Mouse (Mus musculus): Measurements from ENCODE around the gene Tbx5. TPM values are rescaled to one million over a fixed set of nuclear protein-coding genes. Genes with fewer than 3 reads are reported as not detected.

The Tbx5 gene
- polyA plus RNA-seq, 1 experiment from 2014 or later: 39.2 TPM

GRCm38 (mm10) chr5:119866277-119867235, 34.1 kb downstream of the Tbx5 start:
- H3K4me2 ChIP-seq (ENCODE audit: low read length): peak overlapping the region; percentile 14; the same call in 1 of the 2 replicates
- H3K9ac ChIP-seq (ENCODE audit: low read length): no peak overlapping the region
- H3K36me3 ChIP-seq (ENCODE audit: control insufficient read depth, insufficient read depth, low read length): peaks cover 72% of the 10 kb centered on the region
- no peaks in the 10 kb centered on the region for H3K27me3 ChIP-seq (ENCODE audit: control insufficient read depth, insufficient read depth, low read length)
- 45% methylated on average over 31 of the region's 31 CpGs for WGBS
- no peak overlapping the region for H3K27ac ChIP-seq (replicated peaks in 1 of 2; ENCODE audit: control insufficient read depth in 1 of 2, insufficient read depth in 1 of 2, low read depth in 2 of 2, low read length in 2 of 2)
- H3K4me3 ChIP-seq (ENCODE audit: control insufficient read depth in 1 of 2, insufficient read depth in 1 of 2, low read depth in 1 of 2, low read length in 2 of 2): no peak overlapping the region; a peak in 1 of 4 replicates
- no peaks in the 10 kb centered on the region for H3K9me3 ChIP-seq (ENCODE audit: control insufficient read depth, low read length)
- ATAC-seq (ENCODE audit: insufficient number of reproducible peaks, insufficient read depth, low FRiP score, low read depth): no peak
- H3K4me1 ChIP-seq (ENCODE audit: control insufficient read depth in 2 of 2, insufficient read depth in 2 of 2, low read length in 2 of 2): peaks cover under 1 to 7% of the 10 kb centered on the region in 2 experiments; a peak in 3 of 4 replicates

GRCm38 (mm10) chr5:119867986-119868385, 35.5 kb downstream of the Tbx5 start:
- Histone ChIP-seq H3K9ac (ENCODE audit: low read length) (no peak overlapping the region), H3K4me1 (ENCODE audit: control insufficient read depth in 2 of 2, insufficient read depth in 2 of 2, low read length in 2 of 2) (no peaks in the 10 kb centered on the region), H3K27ac (replicated peaks in 1 of 2; ENCODE audit: control insufficient read depth in 1 of 2, insufficient read depth in 1 of 2, low read depth in 2 of 2, low read length in 2 of 2) (no peak overlapping the region), H3K36me3 (ENCODE audit: control insufficient read depth, insufficient read depth, low read length) (peaks cover 75% of the 10 kb centered on the region), H3K4me3 (ENCODE audit: control insufficient read depth in 1 of 2, insufficient read depth in 1 of 2, low read depth in 1 of 2, low read length in 2 of 2) (no peak overlapping the region), H3K4me2 (ENCODE audit: low read length) (no peak overlapping the region), H3K9me3 (ENCODE audit: control insufficient read depth, low read length) (no peaks in the 10 kb centered on the region), H3K27me3 (ENCODE audit: control insufficient read depth, insufficient read depth, low read length) (no peaks in the 10 kb centered on the region)
- WGBS: 86% methylated on average over 6 of the region's 6 CpGs
- ATAC-seq (ENCODE audit: insufficient number of reproducible peaks, insufficient read depth, low FRiP score, low read depth): no peak

- Histone ChIP-seq H3K27ac (replicated peaks in 1 of 2; ENCODE audit: control insufficient read depth in 1 of 2, insufficient read depth in 1 of 2, low read depth in 2 of 2, low read length in 2 of 2) (no peak overlapping the region), H3K36me3 (ENCODE audit: control insufficient read depth, insufficient read depth, low read length) (peaks cover 55% of the 10 kb centered on the region), H3K9ac (ENCODE audit: low read length) (no peak overlapping the region), H3K27me3 (ENCODE audit: control insufficient read depth, insufficient read depth, low read length) (no peaks in the 10 kb centered on the region), H3K4me3 (ENCODE audit: control insufficient read depth in 1 of 2, insufficient read depth in 1 of 2, low read depth in 1 of 2, low read length in 2 of 2) (no peak overlapping the region), H3K4me1 (ENCODE audit: control insufficient read depth in 2 of 2, insufficient read depth in 2 of 2, low read length in 2 of 2) (peaks cover 21 to 32% of the 10 kb centered on the region in 2 experiments), H3K9me3 (ENCODE audit: control insufficient read depth, low read length) (no peaks in the 10 kb centered on the region), H3K4me2 (ENCODE audit: low read length) (no peak overlapping the region)
- ATAC-seq (ENCODE audit: insufficient number of reproducible peaks, insufficient read depth, low FRiP score, low read depth): peak; percentile 68
- WGBS: 11% methylated on average over 2 of the region's 2 CpGs
Measured at GRCm38 (mm10) chr5:119875421-119875820, 43.0 kb downstream of the Tbx5 start.

GRCm38 (mm10) chr5:119877185-119877584, 44.7 kb downstream of the Tbx5 start:
- no peak overlapping the region for H3K9ac ChIP-seq (ENCODE audit: low read length)
- no peaks in the 10 kb centered on the region for H3K27me3 ChIP-seq (ENCODE audit: control insufficient read depth, insufficient read depth, low read length)
- H3K4me3 ChIP-seq (ENCODE audit: control insufficient read depth in 1 of 2, insufficient read depth in 1 of 2, low read depth in 1 of 2, low read length in 2 of 2): no peak overlapping the region
- peaks cover 21 to 32% of the 10 kb centered on the region in 2 experiments for H3K4me1 ChIP-seq (ENCODE audit: control insufficient read depth in 2 of 2, insufficient read depth in 2 of 2, low read length in 2 of 2)
- H3K27ac ChIP-seq (replicated peaks in 1 of 2; ENCODE audit: control insufficient read depth in 1 of 2, insufficient read depth in 1 of 2, low read depth in 2 of 2, low read length in 2 of 2): peak overlapping the region; percentile 33 to 65; a peak in 3 of 4 replicates
- H3K9me3 ChIP-seq (ENCODE audit: control insufficient read depth, low read length): no peaks in the 10 kb centered on the region
- WGBS: 18% methylated on average over 6 of the region's 6 CpGs
- H3K36me3 ChIP-seq (ENCODE audit: control insufficient read depth, insufficient read depth, low read length): peaks cover 60% of the 10 kb centered on the region
- H3K4me2 ChIP-seq (ENCODE audit: low read length): no peak overlapping the region
- ATAC-seq (ENCODE audit: insufficient number of reproducible peaks, insufficient read depth, low FRiP score, low read depth): no peak

- H3K27ac ChIP-seq (replicated peaks in 1 of 2; ENCODE audit: control insufficient read depth in 1 of 2, insufficient read depth in 1 of 2, low read depth in 2 of 2, low read length in 2 of 2): no peak overlapping the region
- H3K4me2 ChIP-seq (ENCODE audit: low read length): no peak overlapping the region
- peaks cover 36% of the 10 kb centered on the region for H3K36me3 ChIP-seq (ENCODE audit: control insufficient read depth, insufficient read depth, low read length)
- H3K27me3 ChIP-seq (ENCODE audit: control insufficient read depth, insufficient read depth, low read length): no peaks in the 10 kb centered on the region
- WGBS: 78% methylated on average over 7 of the region's 8 CpGs
- H3K9me3 ChIP-seq (ENCODE audit: control insufficient read depth, low read length): no peaks in the 10 kb centered on the region
- no peak for ATAC-seq (ENCODE audit: insufficient number of reproducible peaks, insufficient read depth, low FRiP score, low read depth)
- H3K4me1 ChIP-seq (ENCODE audit: control insufficient read depth in 2 of 2, insufficient read depth in 2 of 2, low read length in 2 of 2): no peaks in the 10 kb centered on the region
- H3K4me3 ChIP-seq (ENCODE audit: control insufficient read depth in 1 of 2, insufficient read depth in 1 of 2, low read depth in 1 of 2, low read length in 2 of 2): no peak overlapping the region
- no peak overlapping the region for H3K9ac ChIP-seq (ENCODE audit: low read length)
Measured at GRCm38 (mm10) chr5:119885595-119885994, 53.1 kb downstream of the Tbx5 start.

- H3K4me2 ChIP-seq (ENCODE audit: low read length): no peak overlapping the region
- H3K27ac ChIP-seq (replicated peaks in 1 of 2; ENCODE audit: control insufficient read depth in 1 of 2, insufficient read depth in 1 of 2, low read depth in 2 of 2, low read length in 2 of 2): no peak overlapping the region
- H3K9ac ChIP-seq (ENCODE audit: low read length): no peak overlapping the region
- no peaks in the 10 kb centered on the region for H3K27me3 ChIP-seq (ENCODE audit: control insufficient read depth, insufficient read depth, low read length)
- ATAC-seq (ENCODE audit: insufficient number of reproducible peaks, insufficient read depth, low FRiP score, low read depth): no peak
- 73% methylated on average over 8 of the region's 8 CpGs for WGBS
- no peaks in the 10 kb centered on the region for H3K4me1 ChIP-seq (ENCODE audit: control insufficient read depth in 2 of 2, insufficient read depth in 2 of 2, low read length in 2 of 2)
- no peak overlapping the region for H3K4me3 ChIP-seq (ENCODE audit: control insufficient read depth in 1 of 2, insufficient read depth in 1 of 2, low read depth in 1 of 2, low read length in 2 of 2)
- peaks cover 21% of the 10 kb centered on the region for H3K36me3 ChIP-seq (ENCODE audit: control insufficient read depth, insufficient read depth, low read length)
- H3K9me3 ChIP-seq (ENCODE audit: control insufficient read depth, low read length): no peaks in the 10 kb centered on the region
Measured at GRCm38 (mm10) chr5:119887381-119887780, 54.9 kb downstream of the Tbx5 start.

GRCm38 (mm10) chr5:119891960-119892359, 59.5 kb downstream of the Tbx5 start:
- Histone ChIP-seq H3K4me2 (ENCODE audit: low read length) (no peak overlapping the region), H3K4me1 (ENCODE audit: control insufficient read depth in 2 of 2, insufficient read depth in 2 of 2, low read length in 2 of 2) (no peaks in the 10 kb centered on the region; a peak in 1 of 4 replicates), H3K27me3 (ENCODE audit: control insufficient read depth, insufficient read depth, low read length) (no peaks in the 10 kb centered on the region), H3K4me3 (ENCODE audit: control insufficient read depth in 1 of 2, insufficient read depth in 1 of 2, low read depth in 1 of 2, low read length in 2 of 2) (no peak overlapping the region), H3K27ac (replicated peaks in 1 of 2; ENCODE audit: control insufficient read depth in 1 of 2, insufficient read depth in 1 of 2, low read depth in 2 of 2, low read length in 2 of 2) (no peak overlapping the region), H3K9ac (ENCODE audit: low read length) (no peak overlapping the region), H3K36me3 (ENCODE audit: control insufficient read depth, insufficient read depth, low read length) (no peaks in the 10 kb centered on the region), H3K9me3 (ENCODE audit: control insufficient read depth, low read length) (no peaks in the 10 kb centered on the region)
- ATAC-seq (ENCODE audit: insufficient number of reproducible peaks, insufficient read depth, low FRiP score, low read depth): no peak
- 69% methylated on average over 5 of the region's 5 CpGs for WGBS
